Mouse (Mus musculus): ENCODE data around the gene Apbb1ip. TPM values are rescaled to one million over a fixed set of nuclear protein-coding genes. Genes with fewer than 3 reads are reported as not detected.
A peak's percentile ranks its signal among the peaks of the same experiment; 100 is the strongest.

The Apbb1ip gene
- polyA plus RNA-seq, 1 experiment = 4.0 TPM

GRCm38 (mm10) chr2:22807312-22807711 is 33.4 kb downstream of the Apbb1ip start:
- no peaks in the 10 kb centered on the region for H3K79me2 ChIP-seq (ENCODE audit: control insufficient read depth, insufficient read depth)
- no peak overlapping the region for H3K4me3 ChIP-seq (ENCODE audit: insufficient read depth, poor library complexity, severe bottlenecking)
- H3K36me3 ChIP-seq (ENCODE audit: control insufficient read depth, insufficient read depth) = no peaks in the 10 kb centered on the region
- H3K27me3 ChIP-seq (ENCODE audit: control insufficient read depth, insufficient read depth, insufficient read length) = no peaks in the 10 kb centered on the region
- TF ChIP-seq CTCF (IDR thresholded peaks at IDR 0.05; ENCODE audit: control insufficient read depth, insufficient read depth, insufficient read length) = no peak
- no peak for TF ChIP-seq MYOD1 (IDR thresholded peaks at IDR 0.05; ENCODE audit: control insufficient read depth, insufficient read length, low read depth)
- TF ChIP-seq USF1 (IDR thresholded peaks at IDR 0.05; ENCODE audit: low read depth) = no peak
- no peak for TF ChIP-seq MAX (IDR thresholded peaks at IDR 0.05)
- TF ChIP-seq FOSL1 (IDR thresholded peaks at IDR 0.05; ENCODE audit: insufficient read depth, low read length, poor library complexity, severe bottlenecking) = no peak
- TF ChIP-seq CEBPB (IDR thresholded peaks at IDR 0.05; ENCODE audit: low read depth) = no peak
- peaks cover 2% of the 10 kb centered on the region for H3K79me3 ChIP-seq (ENCODE audit: low read depth)
- H3ac ChIP-seq (ENCODE audit: control insufficient read depth, insufficient read length, low read depth) = no peak overlapping the region

DNA sequence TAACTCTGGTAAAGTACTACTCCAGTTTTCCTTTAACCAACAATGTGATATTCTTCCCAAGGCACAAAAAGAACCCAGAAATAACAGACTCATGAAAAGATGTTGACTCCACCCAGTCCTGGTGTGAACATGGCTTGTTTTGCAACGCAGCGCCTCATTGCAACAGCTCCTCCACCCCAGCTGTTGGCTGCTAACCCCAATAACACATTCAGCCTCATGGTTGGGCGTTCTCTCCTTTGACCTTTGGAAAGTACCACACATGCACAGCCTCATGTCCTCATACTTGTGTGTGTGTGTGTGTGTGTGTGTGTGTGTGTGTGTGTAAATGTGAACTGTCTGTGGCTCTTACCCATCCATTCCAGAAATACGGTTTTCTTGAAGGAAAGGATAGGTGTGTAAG is 37.0 kb downstream of the Apbb1ip start:
- TF ChIP-seq CEBPB (IDR thresholded peaks at IDR 0.05; ENCODE audit: low read depth) = no peak
- TF ChIP-seq CTCF (IDR thresholded peaks at IDR 0.05; ENCODE audit: control insufficient read depth, insufficient read depth, insufficient read length) = no peak
- TF ChIP-seq MAX (IDR thresholded peaks at IDR 0.05) = no peak
- no peak for TF ChIP-seq FOSL1 (IDR thresholded peaks at IDR 0.05; ENCODE audit: insufficient read depth, low read length, poor library complexity, severe bottlenecking)
- TF ChIP-seq MYOD1 (IDR thresholded peaks at IDR 0.05; ENCODE audit: control insufficient read depth, insufficient read length, low read depth) = no peak
- TF ChIP-seq MYOG (IDR thresholded peaks at IDR 0.05; ENCODE audit: control insufficient read depth, extremely low read depth, insufficient read length) = no peak
- no peak for TF ChIP-seq USF1 (IDR thresholded peaks at IDR 0.05; ENCODE audit: low read depth)
- H3K79me2 ChIP-seq (ENCODE audit: control insufficient read depth, insufficient read depth) = no peaks in the 10 kb centered on the region
- no peaks in the 10 kb centered on the region for H3K27me3 ChIP-seq (ENCODE audit: control insufficient read depth, insufficient read depth, insufficient read length)
- H3K79me3 ChIP-seq (ENCODE audit: low read depth) = peaks cover 2% of the 10 kb centered on the region
- H3K4me3 ChIP-seq (ENCODE audit: insufficient read depth, poor library complexity, severe bottlenecking) = no peak overlapping the region
- H3ac ChIP-seq (ENCODE audit: control insufficient read depth, insufficient read length, low read depth) = no peak overlapping the region
- H3K36me3 ChIP-seq (ENCODE audit: control insufficient read depth, insufficient read depth) = no peaks in the 10 kb centered on the region

DNA sequence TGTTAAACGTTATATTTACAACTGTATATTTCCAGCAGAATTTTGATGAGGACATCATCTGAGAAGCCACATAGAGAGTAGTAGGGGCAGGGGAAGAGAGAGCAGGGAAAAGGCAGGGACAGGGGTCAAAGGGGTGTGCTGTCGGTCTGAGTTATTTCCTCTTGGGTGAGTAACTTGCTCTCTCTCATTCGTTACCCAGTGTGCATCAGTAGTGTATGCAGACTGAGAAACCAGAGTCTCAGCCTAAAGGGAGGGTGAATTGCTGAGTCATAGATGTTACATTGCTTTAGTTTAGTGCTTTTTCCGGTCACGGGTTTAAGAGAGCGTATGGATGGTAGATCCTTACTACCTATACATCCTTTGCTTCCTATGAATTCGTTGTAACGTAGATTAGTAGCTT is 37.6 kb downstream of the Apbb1ip start:
- Histone ChIP-seq H3ac (ENCODE audit: control insufficient read depth, insufficient read length, low read depth) (no peak overlapping the region), H3K4me3 (ENCODE audit: insufficient read depth, poor library complexity, severe bottlenecking) (no peak overlapping the region), H3K36me3 (ENCODE audit: control insufficient read depth, insufficient read depth) (peaks cover 5% of the 10 kb centered on the region), H3K27me3 (ENCODE audit: control insufficient read depth, insufficient read depth, insufficient read length) (no peaks in the 10 kb centered on the region), H3K79me2 (ENCODE audit: control insufficient read depth, insufficient read depth) (no peaks in the 10 kb centered on the region), H3K79me3 (ENCODE audit: low read depth) (peaks cover 2% of the 10 kb centered on the region)
- peak; percentile 4 for TF ChIP-seq USF1 (IDR thresholded peaks at IDR 0.05; ENCODE audit: low read depth)
- no peak for TF ChIP-seq MYOD1 (IDR thresholded peaks at IDR 0.05; ENCODE audit: control insufficient read depth, insufficient read length, low read depth)
- no peak for TF ChIP-seq FOSL1 (IDR thresholded peaks at IDR 0.05; ENCODE audit: insufficient read depth, low read length, poor library complexity, severe bottlenecking)
- TF ChIP-seq MYOG (IDR thresholded peaks at IDR 0.05; ENCODE audit: control insufficient read depth, extremely low read depth, insufficient read length) = no peak

- no peak for TF ChIP-seq MYOD1 (IDR thresholded peaks at IDR 0.05; ENCODE audit: control insufficient read depth, insufficient read length, low read depth)
- TF ChIP-seq MYOG (IDR thresholded peaks at IDR 0.05; ENCODE audit: control insufficient read depth, extremely low read depth, insufficient read length) = no peak
- no peak for TF ChIP-seq MAX (IDR thresholded peaks at IDR 0.05)
- no peak for TF ChIP-seq CTCF (IDR thresholded peaks at IDR 0.05; ENCODE audit: control insufficient read depth, insufficient read depth, insufficient read length)
- no peak for TF ChIP-seq CEBPB (IDR thresholded peaks at IDR 0.05; ENCODE audit: low read depth)
- no peak for TF ChIP-seq USF1 (IDR thresholded peaks at IDR 0.05; ENCODE audit: low read depth)
- no peak for TF ChIP-seq FOSL1 (IDR thresholded peaks at IDR 0.05; ENCODE audit: insufficient read depth, low read length, poor library complexity, severe bottlenecking)
- Histone ChIP-seq H3K27me3 (ENCODE audit: control insufficient read depth, insufficient read depth, insufficient read length) (no peaks in the 10 kb centered on the region), H3ac (ENCODE audit: control insufficient read depth, insufficient read length, low read depth) (no peak overlapping the region), H3K79me2 (ENCODE audit: control insufficient read depth, insufficient read depth) (no peaks in the 10 kb centered on the region), H3K79me3 (ENCODE audit: low read depth) (no peaks in the 10 kb centered on the region), H3K4me3 (ENCODE audit: insufficient read depth, poor library complexity, severe bottlenecking) (no peak overlapping the region), H3K36me3 (ENCODE audit: control insufficient read depth, insufficient read depth) (peaks cover 18% of the 10 kb centered on the region)
Measured at GRCm38 (mm10) chr2:22813921-22814320, 40.0 kb downstream of the Apbb1ip start.

GRCm38 (mm10) chr2:22815674-22816073 is 41.8 kb downstream of the Apbb1ip start:
- H3K79me2 ChIP-seq (ENCODE audit: control insufficient read depth, insufficient read depth) = no peaks in the 10 kb centered on the region
- no peak overlapping the region for H3K4me3 ChIP-seq (ENCODE audit: insufficient read depth, poor library complexity, severe bottlenecking)
- no peak for TF ChIP-seq USF1 (IDR thresholded peaks at IDR 0.05; ENCODE audit: low read depth)
- no peak for TF ChIP-seq CEBPB (IDR thresholded peaks at IDR 0.05; ENCODE audit: low read depth)
- no peak for TF ChIP-seq MYOG (IDR thresholded peaks at IDR 0.05; ENCODE audit: control insufficient read depth, extremely low read depth, insufficient read length)
- TF ChIP-seq FOSL1 (IDR thresholded peaks at IDR 0.05; ENCODE audit: insufficient read depth, low read length, poor library complexity, severe bottlenecking) = no peak
- TF ChIP-seq CTCF (IDR thresholded peaks at IDR 0.05; ENCODE audit: control insufficient read depth, insufficient read depth, insufficient read length) = no peak
- no peak for TF ChIP-seq MYOD1 (IDR thresholded peaks at IDR 0.05; ENCODE audit: control insufficient read depth, insufficient read length, low read depth)
- TF ChIP-seq MAX (IDR thresholded peaks at IDR 0.05) = no peak
- H3K36me3 ChIP-seq (ENCODE audit: control insufficient read depth, insufficient read depth) = peaks cover 18% of the 10 kb centered on the region
- H3ac ChIP-seq (ENCODE audit: control insufficient read depth, insufficient read length, low read depth) = no peak overlapping the region
- H3K27me3 ChIP-seq (ENCODE audit: control insufficient read depth, insufficient read depth, insufficient read length) = no peaks in the 10 kb centered on the region
- no peaks in the 10 kb centered on the region for H3K79me3 ChIP-seq (ENCODE audit: low read depth)

DNA sequence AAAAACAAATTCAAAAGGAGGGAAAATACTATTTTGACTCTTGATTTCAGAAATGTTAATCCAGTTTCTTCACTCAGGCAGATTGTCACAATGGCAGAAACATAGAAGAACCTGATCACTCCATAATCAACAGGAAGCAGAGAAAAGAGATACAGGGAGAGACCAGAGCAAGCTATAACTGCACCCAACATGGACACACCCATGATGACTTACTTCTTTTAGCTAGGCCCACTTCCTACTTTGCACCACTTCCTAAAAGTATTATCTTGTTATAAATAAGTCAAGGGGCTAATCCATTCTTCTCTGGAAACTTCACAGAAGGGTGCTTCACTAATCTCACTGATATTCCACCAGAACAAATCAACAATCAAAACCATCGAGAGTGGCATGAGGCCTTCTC is 42.3 kb downstream of the Apbb1ip start:
- no peaks in the 10 kb centered on the region for H3K27me3 ChIP-seq (ENCODE audit: control insufficient read depth, insufficient read depth, insufficient read length)
- H3K4me3 ChIP-seq (ENCODE audit: insufficient read depth, poor library complexity, severe bottlenecking) = no peak overlapping the region
- peaks cover 18% of the 10 kb centered on the region for H3K36me3 ChIP-seq (ENCODE audit: control insufficient read depth, insufficient read depth)
- no peaks in the 10 kb centered on the region for H3K79me3 ChIP-seq (ENCODE audit: low read depth)
- TF ChIP-seq CTCF (IDR thresholded peaks at IDR 0.05; ENCODE audit: control insufficient read depth, insufficient read depth, insufficient read length) (no peak), MYOG (IDR thresholded peaks at IDR 0.05; ENCODE audit: control insufficient read depth, extremely low read depth, insufficient read length) (no peak), MAX (IDR thresholded peaks at IDR 0.05) (no peak), CEBPB (IDR thresholded peaks at IDR 0.05; ENCODE audit: low read depth) (no peak), MYOD1 (IDR thresholded peaks at IDR 0.05; ENCODE audit: control insufficient read depth, insufficient read length, low read depth) (no peak), USF1 (IDR thresholded peaks at IDR 0.05; ENCODE audit: low read depth) (no peak), FOSL1 (IDR thresholded peaks at IDR 0.05; ENCODE audit: insufficient read depth, low read length, poor library complexity, severe bottlenecking) (no peak)
- no peak overlapping the region for H3ac ChIP-seq (ENCODE audit: control insufficient read depth, insufficient read length, low read depth)
- no peaks in the 10 kb centered on the region for H3K79me2 ChIP-seq (ENCODE audit: control insufficient read depth, insufficient read depth)
